Mouse (Mus musculus): Measurements from ENCODE around the gene Ndrg2. TPM values are rescaled to one million over a fixed set of nuclear protein-coding genes. Genes with fewer than 3 reads are reported as not detected.

Gene Ndrg2
- polyA plus RNA-seq, 2 experiments = 11.6 to 13.5 TPM

DNA sequence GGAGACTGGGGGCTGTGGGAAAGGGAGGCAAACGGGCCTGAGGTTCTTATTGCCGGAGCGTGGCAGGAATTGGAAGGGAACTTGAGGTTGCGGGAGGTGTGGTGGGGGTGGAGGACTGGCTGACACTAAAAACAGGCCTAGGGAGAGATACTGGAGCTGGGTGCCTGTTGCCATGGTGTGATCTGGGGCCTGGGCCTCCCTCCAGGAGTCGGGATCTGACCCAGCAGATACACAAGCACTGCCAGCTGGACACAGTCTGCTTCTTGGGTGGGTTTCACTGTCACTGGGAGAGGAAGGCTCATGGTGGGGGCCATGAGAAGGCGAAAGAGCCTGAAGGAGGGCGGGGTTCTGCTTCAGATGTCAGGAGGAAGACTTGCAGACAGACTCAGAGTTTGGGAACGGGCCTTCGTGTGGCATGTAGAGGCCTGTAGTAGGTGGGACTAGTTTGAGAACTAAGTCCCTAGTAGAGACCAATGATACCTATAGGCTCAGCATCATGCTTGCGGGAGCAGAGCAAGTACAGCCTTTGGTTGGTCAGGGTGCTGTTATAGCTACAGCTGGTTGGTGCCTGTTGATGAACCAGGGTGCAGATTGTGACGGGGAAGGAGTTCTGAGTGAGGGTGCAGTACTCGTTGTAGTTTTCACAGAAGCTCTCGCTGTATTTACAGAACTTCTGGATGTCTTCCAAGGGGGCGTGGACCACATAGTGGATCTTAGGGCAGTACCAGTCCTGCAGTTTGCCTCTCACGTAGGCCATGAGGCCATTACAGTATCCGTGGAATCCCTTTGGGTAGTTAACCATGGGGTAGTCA is 8.0 kb upstream of the Ndrg2 start:
- Histone ChIP-seq H3K27ac (no peak overlapping the region), H3K9me3 (ENCODE audit: control insufficient read depth, low read length) (no peaks in the 10 kb centered on the region), H3K9ac (replicated peaks) (no peak overlapping the region), H3K27me3 (ENCODE audit: control insufficient read depth, insufficient read depth, low read length) (no peaks in the 10 kb centered on the region), H3K4me3 (ENCODE audit: insufficient read depth in 1 of 2, low read depth in 2 of 2, low read length in 2 of 2) (no peak overlapping the region), H3K4me1 (replicated peaks; ENCODE audit: control insufficient read depth in 2 of 2, insufficient read depth in 2 of 2, low read length in 1 of 2) (0 out of 4 replicates have a peak, but pooled peaks cover 0 to 4% of the 10 kb centered on the region in 2 experiments), H3K36me3 (replicated peaks; ENCODE audit: control insufficient read depth, insufficient read depth, low read depth) (no peaks in the 10 kb centered on the region), H3K4me2 (ENCODE audit: low read depth) (no peak overlapping the region)
- 59% methylated on average over 16 of the region's 16 CpGs for WGBS (ENCODE audit: insufficient replicate concordance)
- TF ChIP-seq EP300 (IDR thresholded peaks at IDR 0.05; ENCODE audit: low read depth) = no peak
- TF ChIP-seq CTCF (IDR thresholded peaks at IDR 0.05; ENCODE audit: low read depth) = no peak
- ATAC-seq (ENCODE audit: insufficient read depth) (no peak), DNase-seq (ENCODE audit: low read depth in 3 of 3, low spot score in 3 of 3) (no peak)

DNA sequence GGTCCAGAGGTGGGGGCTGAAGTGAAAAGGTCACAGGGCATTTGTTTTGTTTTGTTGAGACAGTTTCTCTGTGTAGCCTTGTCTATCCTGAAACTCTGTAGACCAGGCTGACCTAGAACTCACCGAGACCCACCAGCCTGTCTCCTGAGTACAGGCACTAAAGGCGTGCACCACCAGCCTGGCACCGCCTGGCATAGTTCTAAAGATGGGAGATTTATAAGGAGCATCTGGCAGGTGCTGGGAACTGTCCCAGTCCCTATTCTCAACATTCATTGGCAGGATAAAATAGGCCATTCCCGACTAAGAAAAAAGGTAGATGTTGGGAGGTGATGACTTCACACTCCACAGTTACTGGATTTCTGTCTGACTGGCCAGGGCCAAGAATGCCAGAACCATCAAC is 5.0 kb upstream of the Ndrg2 start:
- WGBS (ENCODE audit: insufficient replicate concordance) = 66% methylated on average over 4 of the region's 4 CpGs
- Histone ChIP-seq H3K4me3 (ENCODE audit: insufficient read depth in 1 of 2, low read depth in 2 of 2, low read length in 2 of 2) (no peak overlapping the region), H3K9me3 (ENCODE audit: control insufficient read depth, low read length) (no peaks in the 10 kb centered on the region), H3K4me2 (ENCODE audit: low read depth) (no peak overlapping the region), H3K27ac (no peak overlapping the region), H3K9ac (replicated peaks) (no peak overlapping the region), H3K27me3 (ENCODE audit: control insufficient read depth, insufficient read depth, low read length) (peaks cover 3% of the 10 kb centered on the region; the same call in 1 of the 2 replicates), H3K36me3 (replicated peaks; ENCODE audit: control insufficient read depth, insufficient read depth, low read depth) (no peaks in the 10 kb centered on the region), H3K4me1 (replicated peaks; ENCODE audit: control insufficient read depth in 2 of 2, insufficient read depth in 2 of 2, low read length in 1 of 2) (0 out of 4 replicates have a peak, but pooled peaks cover 0 to 4% of the 10 kb centered on the region in 2 experiments)
- ATAC-seq (ENCODE audit: insufficient read depth) (no peak), DNase-seq (ENCODE audit: low read depth in 3 of 3, low spot score in 3 of 3) (no peak)
- no peak for TF ChIP-seq EP300 (IDR thresholded peaks at IDR 0.05; ENCODE audit: low read depth)
- TF ChIP-seq CTCF (IDR thresholded peaks at IDR 0.05; ENCODE audit: low read depth) = no peak

DNA sequence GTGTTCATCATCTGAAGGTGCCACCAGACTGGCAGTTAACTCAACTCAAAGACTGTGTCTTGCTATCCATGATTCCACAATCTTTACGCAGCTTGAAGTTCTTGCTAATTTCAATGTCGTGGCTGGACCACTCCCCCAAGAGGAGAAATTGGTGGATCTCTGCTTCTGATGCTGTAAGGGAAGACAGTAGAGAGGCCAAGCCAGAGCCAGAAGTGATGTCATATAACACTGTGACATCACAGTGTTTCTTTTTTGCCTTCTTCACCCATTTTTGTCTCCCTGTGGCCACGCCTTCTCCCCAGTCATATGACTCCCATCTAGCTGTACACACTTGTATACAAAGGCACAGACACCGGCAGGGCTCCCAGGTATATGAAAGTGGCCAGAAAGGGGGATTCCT is 4.2 kb upstream of the Ndrg2 start, which contains the start of gene Tppp2:
Gene Tppp2, plus strand, starts transcription at position 301 of the 400 bp plus-strand sequence.
- Histone ChIP-seq H3K27ac (no peak within 1 kb of the TSS), H3K9ac (replicated peaks) (no peak within 1 kb of the TSS)
- 67% methylated on average over 4 of the region's 4 CpGs for WGBS (ENCODE audit: insufficient replicate concordance)

DNA sequence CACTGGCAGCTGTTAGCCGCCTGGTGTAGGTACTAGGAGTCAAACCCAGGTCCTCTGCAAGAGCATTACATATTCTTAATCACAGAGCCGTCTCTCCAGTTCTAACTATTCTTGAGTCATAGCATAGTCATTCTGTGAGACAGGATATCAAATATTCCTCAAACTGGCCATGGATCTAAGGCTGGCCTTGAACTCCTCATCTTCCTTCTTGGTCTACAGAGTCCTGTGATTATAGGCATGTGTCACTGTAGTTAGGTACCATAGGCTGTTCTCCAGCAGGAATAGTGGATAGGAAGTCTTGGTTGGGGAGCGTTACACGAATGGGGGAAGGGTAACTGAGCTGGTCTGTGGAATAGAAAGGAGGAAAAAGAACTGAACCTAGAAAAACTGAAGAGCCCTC is 2.6 kb upstream of the Ndrg2 start:
- DNase-seq (ENCODE audit: low read depth in 3 of 3, low spot score in 3 of 3) = no peak
- Histone ChIP-seq H3K36me3 (replicated peaks; ENCODE audit: control insufficient read depth, insufficient read depth, low read depth) (no peaks in the 10 kb centered on the region), H3K4me3 (ENCODE audit: insufficient read depth in 1 of 2, low read depth in 2 of 2, low read length in 2 of 2) (no peak overlapping the region), H3K27me3 (ENCODE audit: control insufficient read depth, insufficient read depth, low read length) (peaks cover 13% of the 10 kb centered on the region), H3K9me3 (ENCODE audit: control insufficient read depth, low read length) (no peaks in the 10 kb centered on the region), H3K9ac (replicated peaks) (no peak overlapping the region), H3K4me1 (replicated peaks; ENCODE audit: control insufficient read depth in 2 of 2, insufficient read depth in 2 of 2, low read length in 1 of 2) (peaks cover 3 to 5% of the 10 kb centered on the region in 2 experiments; a peak in 2 of 4 replicates), H3K4me2 (ENCODE audit: low read depth) (no peak overlapping the region), H3K27ac (no peak overlapping the region)
- no peak for TF ChIP-seq CTCF (IDR thresholded peaks at IDR 0.05; ENCODE audit: low read depth)
- no peak for TF ChIP-seq EP300 (IDR thresholded peaks at IDR 0.05; ENCODE audit: low read depth)
- WGBS (ENCODE audit: insufficient replicate concordance) = 74% methylated on average over 4 of the region's 4 CpGs
- ATAC-seq (ENCODE audit: insufficient read depth) = no peak

More for the DNA sequence above, 4.2 kb upstream of the Ndrg2 start, which contains the start of gene Tppp2:
- no peak for DNase-seq (ENCODE audit: low read depth in 3 of 3, low spot score in 3 of 3)
- TF ChIP-seq CTCF (IDR thresholded peaks at IDR 0.05; ENCODE audit: low read depth) (no peak), EP300 (IDR thresholded peaks at IDR 0.05; ENCODE audit: low read depth) (no peak)
- Histone ChIP-seq H3K9me3 (ENCODE audit: control insufficient read depth, low read length) (no peaks in the 10 kb centered on the region), H3K4me2 (ENCODE audit: low read depth) (no peak within 1 kb of the TSS), H3K4me3 (ENCODE audit: insufficient read depth in 1 of 2, low read depth in 2 of 2, low read length in 2 of 2) (no peak within 1 kb of the TSS), H3K36me3 (replicated peaks; ENCODE audit: control insufficient read depth, insufficient read depth, low read depth) (no peaks in the 10 kb centered on the region), H3K27me3 (ENCODE audit: control insufficient read depth, insufficient read depth, low read length) (peaks cover 8% of the 10 kb centered on the region), H3K4me1 (replicated peaks; ENCODE audit: control insufficient read depth in 2 of 2, insufficient read depth in 2 of 2, low read length in 1 of 2) (peaks cover 4 to 5% of the 10 kb centered on the region in 2 experiments; a peak in 1 of 4 replicates)
- ATAC-seq (ENCODE audit: insufficient read depth) = no peak

DNA sequence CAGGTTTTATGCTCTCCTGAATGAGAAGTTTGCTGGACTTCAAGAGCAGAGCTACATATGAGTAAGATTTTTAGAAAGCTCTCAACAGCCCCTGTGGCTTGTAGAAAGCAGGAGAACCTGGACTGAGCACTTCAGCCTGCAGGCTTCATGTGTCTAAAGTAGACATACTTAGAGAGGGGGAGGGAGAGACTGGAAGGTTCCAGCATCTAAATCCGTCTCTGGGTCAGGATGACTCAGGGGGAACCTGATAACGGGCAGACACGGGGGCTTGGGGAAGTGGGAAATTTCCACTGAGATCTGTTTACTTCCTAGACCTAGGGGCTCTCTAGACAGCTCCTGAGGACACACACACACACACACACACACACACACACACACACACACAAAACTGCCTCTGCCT is 1.1 kb upstream of the Ndrg2 start:
- H3K4me2 ChIP-seq (ENCODE audit: low read depth) = no peak overlapping the region
- H3K27me3 ChIP-seq (ENCODE audit: control insufficient read depth, insufficient read depth, low read length) = peaks cover 13% of the 10 kb centered on the region
- DNase-seq (ENCODE audit: low read depth in 3 of 3, low spot score in 3 of 3) (no peak), ATAC-seq (ENCODE audit: insufficient read depth) (no peak)
- no peaks in the 10 kb centered on the region for H3K9me3 ChIP-seq (ENCODE audit: control insufficient read depth, low read length)
- H3K4me3 ChIP-seq (ENCODE audit: insufficient read depth in 1 of 2, low read depth in 2 of 2, low read length in 2 of 2) = no peak overlapping the region
- no peak overlapping the region for H3K9ac ChIP-seq (replicated peaks)
- no peak overlapping the region for H3K27ac ChIP-seq
- H3K36me3 ChIP-seq (replicated peaks; ENCODE audit: control insufficient read depth, insufficient read depth, low read depth) = no peaks in the 10 kb centered on the region
- TF ChIP-seq CTCF (IDR thresholded peaks at IDR 0.05; ENCODE audit: low read depth) (no peak), EP300 (IDR thresholded peaks at IDR 0.05; ENCODE audit: low read depth) (no peak)
- 3% methylated on average over 3 of the region's 3 CpGs for WGBS (ENCODE audit: insufficient replicate concordance)
- peaks cover 0 to 5% of the 10 kb centered on the region in 2 experiments; a peak in 2 of 4 replicates for H3K4me1 ChIP-seq (replicated peaks; ENCODE audit: control insufficient read depth in 2 of 2, insufficient read depth in 2 of 2, low read length in 1 of 2)

Measured in liver, embryonic 14.5 days (tissue).